Mouse (Mus musculus): ENCODE measurements around the gene Slc39a11.

Gene Slc39a11

GRCm38 (mm10) chr11:113649353-113650210 is at the start of gene Slc39a11:
Slc39a11 (minus strand) TSS chr11:113650079.
- DNase-seq, result peak; percentile 84

- no peak for DNase-seq
Observed at GRCm38 (mm10) chr11:113699643-113700042, 49.8 kb upstream of the Slc39a11 start.

- peak; percentile 74 for DNase-seq
Observed at GRCm38 (mm10) chr11:113698013-113698545, 48.2 kb upstream of the Slc39a11 start.

GRCm38 (mm10) chr11:113697571-113697970 is 47.7 kb upstream of the Slc39a11 start:
- DNase-seq, result no peak

- no peak for DNase-seq
Observed at GRCm38 (mm10) chr11:113691851-113692250, 42.0 kb upstream of the Slc39a11 start.

GRCm38 (mm10) chr11:113691318-113691717 is 41.4 kb upstream of the Slc39a11 start:
- peak; percentile 45 for DNase-seq

GRCm38 (mm10) chr11:113690506-113690905 is 40.6 kb upstream of the Slc39a11 start:
- DNase-seq, result no peak

GRCm38 (mm10) chr11:113687031-113687430 is 37.2 kb upstream of the Slc39a11 start:
- peak; percentile 50 for DNase-seq

GRCm38 (mm10) chr11:113684707-113685426 is 35.0 kb upstream of the Slc39a11 start:
- no peak for DNase-seq

- DNase-seq, result peak; percentile 97
Observed at GRCm38 (mm10) chr11:113683957-113684706, 34.3 kb upstream of the Slc39a11 start, which contains the start of the genes Fam104a and D11Wsu47e. Fam104a (minus strand) TSS chr11:113684155. D11Wsu47e (plus strand) TSS chr11:113684412.

- DNase-seq, result no peak
Observed at GRCm38 (mm10) chr11:113683627-113683956, 33.7 kb upstream of the Slc39a11 start.

- peak; percentile 77 for DNase-seq
Observed at GRCm38 (mm10) chr11:113682897-113683626, 33.2 kb upstream of the Slc39a11 start.

- DNase-seq, result no peak
Observed at GRCm38 (mm10) chr11:113681979-113682378, 32.1 kb upstream of the Slc39a11 start.

- DNase-seq, result no peak
Observed at GRCm38 (mm10) chr11:113680954-113681353, 31.1 kb upstream of the Slc39a11 start.

GRCm38 (mm10) chr11:113678373-113678772 is 28.5 kb upstream of the Slc39a11 start:
- DNase-seq, result no peak

- no peak for DNase-seq
Observed at GRCm38 (mm10) chr11:113677378-113677777, 27.5 kb upstream of the Slc39a11 start.

GRCm38 (mm10) chr11:113676847-113677246 is 27.0 kb upstream of the Slc39a11 start:
- no peak for DNase-seq

GRCm38 (mm10) chr11:113674595-113674994 is 24.7 kb upstream of the Slc39a11 start:
- peak; percentile 8 for DNase-seq

GRCm38 (mm10) chr11:113673614-113674013 is 23.7 kb upstream of the Slc39a11 start:
- peak; percentile 11 for DNase-seq

- no peak for DNase-seq
Observed at GRCm38 (mm10) chr11:113669711-113670110, 19.8 kb upstream of the Slc39a11 start.

GRCm38 (mm10) chr11:113668857-113669256 is 19.0 kb upstream of the Slc39a11 start:
- no peak for DNase-seq

- DNase-seq, result no peak
Observed at GRCm38 (mm10) chr11:113667704-113668103, 17.8 kb upstream of the Slc39a11 start.
